28 mouse cellular contexts compared by ENCODE assay signal in the genomic region with DNA sequence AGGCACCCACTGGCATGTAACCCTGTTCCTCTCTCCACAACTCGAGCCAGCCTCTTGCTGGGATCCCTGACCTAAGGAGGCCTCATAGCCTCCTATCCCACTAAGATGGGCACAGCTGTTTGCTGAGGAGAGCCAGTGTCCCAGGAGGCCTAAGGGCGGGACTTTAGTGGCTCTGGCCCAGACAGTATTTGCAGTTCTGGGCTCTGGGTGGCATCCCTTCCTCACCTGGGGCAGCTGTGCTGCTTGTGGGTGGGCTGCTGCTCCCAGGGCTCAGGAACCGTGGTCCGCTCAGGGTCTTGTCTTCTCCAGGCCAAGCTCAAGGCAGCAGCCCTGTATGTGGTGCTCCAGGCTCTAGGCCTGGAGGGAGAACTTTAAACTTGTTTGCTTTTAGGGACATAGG. TPM values are rescaled to one million over a fixed set of nuclear protein-coding genes. Genes with fewer than 3 reads are reported as not detected.
DNase-seq lines count a peak whose midpoint lies in the region; ATAC-seq lines count a peak whose summit lies in the region.
"Had no signal": no experiment of that assay in that cellular context is flagged by ENCODE, and none has a peak within 500 bp of the region (broad histone marks: within the 10 kb centered on the region; RNA-seq: fewer than 3 reads in every experiment).

No protein-coding gene starts in this region.

- no peak overlapping the region for H3K4me2 ChIP-seq in hindbrain, embryonic 13.5 days
- no peak overlapping the region for H3K4me2 ChIP-seq in hindbrain, embryonic 12.5 days (replicated peaks)
- no peak overlapping the region for H3K4me2 ChIP-seq in liver, embryonic 13.5 days
- H3K4me2 ChIP-seq in liver, embryonic 11.5 days = no peak overlapping the region
- H3K4me2 ChIP-seq: heart, embryonic 15.5 days; hindbrain, embryonic 14.5 days; kidney, embryonic 15.5 days; lung, embryonic 14.5 days; midbrain, embryonic 11.5 days had no signal

- 0 out of 2 replicates have a peak overlapping the region, but pooled peaks have one; percentile 19 for H3K9ac ChIP-seq in hindbrain, embryonic 13.5 days
- no peak overlapping the region for H3K9ac ChIP-seq in hindbrain, embryonic 12.5 days
- peak overlapping the region; percentile 70; the same call in 1 of the 2 replicates for H3K9ac ChIP-seq in liver, embryonic 13.5 days
- no peak overlapping the region for H3K9ac ChIP-seq in liver, embryonic 11.5 days (ENCODE audit: low read depth, low read length)
- H3K9ac ChIP-seq: heart, embryonic 15.5 days; hindbrain, embryonic 14.5 days; kidney, embryonic 15.5 days; lung, embryonic 14.5 days had no signal

- DNase-seq in gastrocnemius, postnatal 25 days = peak; percentile 25
- no peak for DNase-seq in gastrocnemius, postnatal 36 days
- DNase-seq in liver, embryonic 13.5 days = no peak
- no peak for DNase-seq in liver, embryonic 11.5 days (ENCODE audit: low spot score)
- DNase-seq in layer of hippocampus, postnatal 14 days (ENCODE audit: low spot score in 2 of 2) = no peak
- DNase-seq: adrenal gland, postnatal 14 days; cerebellum, adult 11 months; kidney, adult 18-20 months; kidney, postnatal 4 days; layer of hippocampus, postnatal 36 days; left cerebral cortex, postnatal 4 days; lung, embryonic 14.5 days; lung, postnatal 14 days; right cerebral cortex, postnatal 25 days; thymus, postnatal 14 days had no signal

- no peak overlapping the region for H3K27ac ChIP-seq in hindbrain, embryonic 13.5 days
- H3K27ac ChIP-seq in hindbrain, embryonic 12.5 days = no peak overlapping the region
- H3K27ac ChIP-seq in liver, embryonic 13.5 days = peak overlapping the region; percentile 88; the same call in 1 of the 2 replicates
- H3K27ac ChIP-seq in liver, embryonic 11.5 days (ENCODE audit: low read depth, low read length) = no peak overlapping the region
- H3K27ac ChIP-seq: heart, embryonic 15.5 days; hindbrain, embryonic 14.5 days; kidney, embryonic 15.5 days had no signal

- H3K27me3 ChIP-seq in hindbrain, embryonic 13.5 days = no peaks in the 10 kb centered on the region
- no peaks in the 10 kb centered on the region for H3K27me3 ChIP-seq in hindbrain, embryonic 12.5 days
- no peaks in the 10 kb centered on the region for H3K27me3 ChIP-seq in liver, embryonic 13.5 days
- no peaks in the 10 kb centered on the region for H3K27me3 ChIP-seq in liver, embryonic 11.5 days (replicated peaks; ENCODE audit: control insufficient read depth, insufficient read depth, low read length)
- H3K27me3 ChIP-seq: heart, embryonic 15.5 days; kidney, embryonic 15.5 days had no signal

- H3K4me1 ChIP-seq in hindbrain, embryonic 13.5 days (replicated peaks) = peaks cover 28% of the 10 kb centered on the region
- H3K4me1 ChIP-seq in hindbrain, embryonic 12.5 days = peaks cover 19% of the 10 kb centered on the region
- H3K4me1 ChIP-seq in liver, embryonic 13.5 days (replicated peaks) = peaks cover 46% of the 10 kb centered on the region
- peaks cover 28% of the 10 kb centered on the region for H3K4me1 ChIP-seq in liver, embryonic 11.5 days (replicated peaks; ENCODE audit: control insufficient read depth, insufficient read depth, low read length)

- peaks cover 65% of the 10 kb centered on the region for H3K36me3 ChIP-seq in hindbrain, embryonic 13.5 days
- H3K36me3 ChIP-seq in hindbrain, embryonic 12.5 days = peaks cover 63% of the 10 kb centered on the region
- H3K36me3 ChIP-seq in liver, embryonic 13.5 days = peaks cover 70% of the 10 kb centered on the region
- H3K36me3 ChIP-seq in liver, embryonic 11.5 days (ENCODE audit: control insufficient read depth, insufficient read depth, low read length) = peaks cover 30% of the 10 kb centered on the region

- 89% methylated on average over 4 of the region's 4 CpGs for WGBS in hindbrain, embryonic 13.5 days
- WGBS in hindbrain, embryonic 12.5 days = 96% methylated on average over 4 of the region's 4 CpGs
- WGBS in liver, embryonic 13.5 days (ENCODE audit: insufficient replicate concordance) = 82% methylated on average over 4 of the region's 4 CpGs
- WGBS in liver, embryonic 11.5 days = 93% methylated on average over 4 of the region's 4 CpGs

- intact Hi-C loops in gastrocnemius, postnatal 36 days (cut with DNase I) = loop anchor here (5.0 kb wide), 1 partner anchor 44 kb away; the partner anchor contains the start of gene Ip6k1

- no peak overlapping the region for H3K4me3 ChIP-seq in hindbrain, embryonic 13.5 days
- no peak overlapping the region for H3K4me3 ChIP-seq in hindbrain, embryonic 12.5 days
- H3K4me3 ChIP-seq in liver, embryonic 13.5 days (replicated peaks) = no peak overlapping the region
- H3K4me3 ChIP-seq in liver, embryonic 11.5 days (ENCODE audit: low read depth, low read length) = no peak overlapping the region
- H3K4me3 ChIP-seq: heart, embryonic 15.5 days; kidney, embryonic 15.5 days had no signal

- ATAC-seq in hindbrain, embryonic 13.5 days (ENCODE audit: low FRiP score) = no peak
- ATAC-seq in hindbrain, embryonic 12.5 days (ENCODE audit: low FRiP score) = no peak
- ATAC-seq in liver, embryonic 13.5 days (ENCODE audit: low read depth) = no peak
- no peak for ATAC-seq in liver, embryonic 11.5 days (replicated peaks; ENCODE audit: low FRiP score)
- ATAC-seq: CD4-positive, CD25-positive, alpha-beta regulatory T cell, adult 4 months; forebrain, embryonic 16.5 days; midbrain, embryonic 16.5 days had no signal

- H3K9me3 ChIP-seq in hindbrain, embryonic 13.5 days = no peaks in the 10 kb centered on the region
- H3K9me3 ChIP-seq in hindbrain, embryonic 12.5 days (replicated peaks) = no peaks in the 10 kb centered on the region
- H3K9me3 ChIP-seq in liver, embryonic 13.5 days (replicated peaks) = no peaks in the 10 kb centered on the region
- H3K9me3 ChIP-seq in liver, embryonic 11.5 days (ENCODE audit: control insufficient read depth, low read length) = no peaks in the 10 kb centered on the region
- H3K9me3 ChIP-seq: heart, embryonic 15.5 days; kidney, embryonic 15.5 days had no signal

RNA-seq across cellular contexts. Expression of gene Gmppb, which starts 2.5 kb away (rescaled TPM):
- total RNA-seq in gastrocnemius, postnatal 25 days (2021) = 1 to 10 TPM; 6.0 to 6.2 TPM
- total RNA-seq in gastrocnemius, postnatal 36 days (2021) = 1 to 10 TPM; 3.3 to 3.8 TPM
- polyA plus RNA-seq in hindbrain, embryonic 13.5 days (2015; fragmentation: Nextera tagmentation; extraction: Ambion mirVana) = 20.1 and 21.1 TPM in 2 replicates
- 21.9 and 25.0 TPM in 2 replicates for polyA plus RNA-seq in hindbrain, embryonic 12.5 days (2016; fragmentation: Nextera tagmentation; extraction: Ambion mirVana)
- 21.0 TPM in 2 replicates for polyA plus RNA-seq in liver, embryonic 13.5 days (2015; fragmentation: Nextera tagmentation; extraction: Ambion mirVana)
- polyA plus RNA-seq in liver, embryonic 11.5 days (2014; fragmentation: Nextera tagmentation; extraction: Ambion mirVana) = 26.5 and 30.0 TPM in 2 replicates
- 10 to 100 TPM; 14.7 to 17.5 TPM for total RNA-seq in layer of hippocampus, postnatal 14 days (2021)

RNA-seq across cellular contexts. Expression of gene Amigo3, which starts 6.4 kb away (rescaled TPM):
- 1 to 10 TPM; 1.9 to 2.4 TPM for total RNA-seq in gastrocnemius, postnatal 25 days (2021)
- 1 to 10 TPM; 1.5 to 2.6 TPM for total RNA-seq in gastrocnemius, postnatal 36 days (2021)
- 3.1 and 3.4 TPM in 2 replicates for polyA plus RNA-seq in hindbrain, embryonic 13.5 days (2015; fragmentation: Nextera tagmentation; extraction: Ambion mirVana)
- 3.9 TPM in 2 replicates for polyA plus RNA-seq in hindbrain, embryonic 12.5 days (2016; fragmentation: Nextera tagmentation; extraction: Ambion mirVana)
- 1.2 and 1.4 TPM in 2 replicates for polyA plus RNA-seq in liver, embryonic 13.5 days (2015; fragmentation: Nextera tagmentation; extraction: Ambion mirVana)
- 2.3 TPM in 2 replicates for polyA plus RNA-seq in liver, embryonic 11.5 days (2014; fragmentation: Nextera tagmentation; extraction: Ambion mirVana)
- 1 to 10 TPM; 2.2 to 2.8 TPM for total RNA-seq in layer of hippocampus, postnatal 14 days (2021)

RNA-seq across cellular contexts. Expression of gene Mst1, which starts 33.7 kb away (rescaled TPM):
- total RNA-seq in gastrocnemius, postnatal 25 days (2021) = not detected
- not detected for total RNA-seq in gastrocnemius, postnatal 36 days (2021)
- not detected in 2 replicates for polyA plus RNA-seq in hindbrain, embryonic 13.5 days (2015; fragmentation: Nextera tagmentation; extraction: Ambion mirVana)
- polyA plus RNA-seq in hindbrain, embryonic 12.5 days (2016; fragmentation: Nextera tagmentation; extraction: Ambion mirVana) = 0.31 and 0.72 TPM in 2 replicates
- polyA plus RNA-seq in liver, embryonic 13.5 days (2015; fragmentation: Nextera tagmentation; extraction: Ambion mirVana) = 15.5 and 18.6 TPM in 2 replicates
- polyA plus RNA-seq in liver, embryonic 11.5 days (2014; fragmentation: Nextera tagmentation; extraction: Ambion mirVana) = 9.7 and 12.5 TPM in 2 replicates
- total RNA-seq in layer of hippocampus, postnatal 14 days (2021) = not detected
- total RNA-seq: common myeloid progenitor, adult 5-6 weeks; heart, postnatal 36 days; layer of hippocampus, adult 8-10 months; layer of hippocampus, postnatal 36 days; left cerebral cortex, postnatal 4 days; neutrophil, adult 5-6 weeks had no signal
- polyA plus RNA-seq: forebrain, embryonic 16.5 days; heart, embryonic 15.5 days; hindbrain, embryonic 14.5 days; midbrain, embryonic 16.5 days had no signal

RNA-seq across cellular contexts. Expression of gene Rnf123, which starts 36.6 kb away (rescaled TPM):
- 100 to 1,000 TPM; 163 to 169 TPM for total RNA-seq in gastrocnemius, postnatal 25 days (2021)
- 100 to 1,000 TPM; 141 to 153 TPM for total RNA-seq in gastrocnemius, postnatal 36 days (2021)
- polyA plus RNA-seq in hindbrain, embryonic 13.5 days (2015; fragmentation: Nextera tagmentation; extraction: Ambion mirVana) = 42.8 and 43.1 TPM in 2 replicates
- 39.5 and 40.7 TPM in 2 replicates for polyA plus RNA-seq in hindbrain, embryonic 12.5 days (2016; fragmentation: Nextera tagmentation; extraction: Ambion mirVana)
- polyA plus RNA-seq in liver, embryonic 13.5 days (2015; fragmentation: Nextera tagmentation; extraction: Ambion mirVana) = 80.8 and 88.0 TPM in 2 replicates
- 59.1 and 59.2 TPM in 2 replicates for polyA plus RNA-seq in liver, embryonic 11.5 days (2014; fragmentation: Nextera tagmentation; extraction: Ambion mirVana)
- total RNA-seq in layer of hippocampus, postnatal 14 days (2021) = 10 to 100 TPM; 84.9 to 86.8 TPM

RNA-seq across cellular contexts. Expression of gene Ip6k1, which starts 44.3 kb away (rescaled TPM):
- total RNA-seq in gastrocnemius, postnatal 25 days (2021) = 10 to 100 TPM; 21.0 to 23.3 TPM
- total RNA-seq in gastrocnemius, postnatal 36 days (2021) = 10 to 100 TPM; 19.1 to 20.3 TPM
- polyA plus RNA-seq in hindbrain, embryonic 13.5 days (2015; fragmentation: Nextera tagmentation; extraction: Ambion mirVana) = 103 and 107 TPM in 2 replicates
- polyA plus RNA-seq in hindbrain, embryonic 12.5 days (2016; fragmentation: Nextera tagmentation; extraction: Ambion mirVana) = 100 and 102 TPM in 2 replicates
- polyA plus RNA-seq in liver, embryonic 13.5 days (2015; fragmentation: Nextera tagmentation; extraction: Ambion mirVana) = 29.3 and 30.9 TPM in 2 replicates
- 26.6 and 27.3 TPM in 2 replicates for polyA plus RNA-seq in liver, embryonic 11.5 days (2014; fragmentation: Nextera tagmentation; extraction: Ambion mirVana)
- total RNA-seq in layer of hippocampus, postnatal 14 days (2021) = 100 to 1,000 TPM; 178 to 188 TPM

Comparison
In these comparisons a context has a peak if more than half of its experiments do, and no peak if none do; other contexts are left out.
1. H3K9ac ChIP-seq: peak in hindbrain, embryonic 13.5 days (single experiment) and liver, embryonic 13.5 days (single experiment); none in hindbrain, embryonic 12.5 days (single experiment) and liver, embryonic 11.5 days (single experiment).